Mouse (Mus musculus) cerebellum, postnatal 10 days (tissue): ENCODE results near the gene Mtln.

Experiments
- DNase-seq, 2 experiments: peaks; one replicate each; pipeline ENCODE4 v3.0.0; 2021; ENCODE audit warnings: mixed read lengths in 2 of 2

The Mtln gene

GRCm38 (mm10) chr2:127791919-127792603 is at the start of gene Mtln:
Gene Mtln, minus strand, starts transcription at chr2:127792488.
- peak; percentile 95 to 96 for DNase-seq

GRCm38 (mm10) chr2:127841402-127841801 is 49.1 kb upstream of the Mtln start:
- no peak for DNase-seq

DNA sequence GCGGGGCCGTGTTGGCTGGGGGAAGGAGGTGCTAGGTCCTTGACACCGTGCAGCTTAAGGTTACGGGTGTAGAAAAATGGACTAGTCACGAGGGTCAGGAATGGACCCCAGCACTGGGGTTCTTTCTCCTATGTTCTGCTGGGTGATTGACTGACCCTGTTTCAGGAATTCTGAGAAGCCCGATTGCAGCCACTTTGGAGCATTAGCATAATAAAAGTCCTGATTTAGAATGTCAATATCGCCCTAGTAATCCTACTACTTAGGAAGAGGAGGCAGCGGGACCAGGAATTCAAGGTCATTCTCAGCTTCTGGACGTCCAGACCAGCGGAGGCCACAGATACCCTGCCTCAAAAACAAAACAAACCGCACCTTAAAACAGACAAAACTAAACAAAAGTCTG is 47.1 kb upstream of the Mtln start:
- DNase-seq, result no peak

- DNase-seq, result no peak
Observed at GRCm38 (mm10) chr2:127838576-127838975, 46.3 kb upstream of the Mtln start, which contains the start of gene Acoxl. Gene Acoxl, plus strand, starts transcription at chr2:127838876.

DNA sequence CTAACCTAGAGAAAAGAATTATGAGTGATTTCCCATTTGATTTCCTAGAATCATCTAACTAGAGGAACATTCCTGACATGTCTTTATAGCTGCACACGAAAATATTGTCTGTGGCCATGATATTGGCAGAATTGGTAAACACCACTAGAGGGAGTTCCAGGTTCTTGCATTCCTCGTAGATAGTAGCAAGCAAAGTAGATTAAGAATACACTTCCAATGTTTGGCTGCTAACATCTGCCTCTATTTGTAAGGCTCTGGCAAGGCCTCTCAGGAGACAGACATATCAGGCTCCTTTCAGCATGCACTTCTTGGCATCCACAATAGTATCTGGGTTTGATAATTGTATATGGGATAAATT is 40.5 kb upstream of the Mtln start:
- peak in 1 of 2 experiments; percentile 44 for DNase-seq

DNA sequence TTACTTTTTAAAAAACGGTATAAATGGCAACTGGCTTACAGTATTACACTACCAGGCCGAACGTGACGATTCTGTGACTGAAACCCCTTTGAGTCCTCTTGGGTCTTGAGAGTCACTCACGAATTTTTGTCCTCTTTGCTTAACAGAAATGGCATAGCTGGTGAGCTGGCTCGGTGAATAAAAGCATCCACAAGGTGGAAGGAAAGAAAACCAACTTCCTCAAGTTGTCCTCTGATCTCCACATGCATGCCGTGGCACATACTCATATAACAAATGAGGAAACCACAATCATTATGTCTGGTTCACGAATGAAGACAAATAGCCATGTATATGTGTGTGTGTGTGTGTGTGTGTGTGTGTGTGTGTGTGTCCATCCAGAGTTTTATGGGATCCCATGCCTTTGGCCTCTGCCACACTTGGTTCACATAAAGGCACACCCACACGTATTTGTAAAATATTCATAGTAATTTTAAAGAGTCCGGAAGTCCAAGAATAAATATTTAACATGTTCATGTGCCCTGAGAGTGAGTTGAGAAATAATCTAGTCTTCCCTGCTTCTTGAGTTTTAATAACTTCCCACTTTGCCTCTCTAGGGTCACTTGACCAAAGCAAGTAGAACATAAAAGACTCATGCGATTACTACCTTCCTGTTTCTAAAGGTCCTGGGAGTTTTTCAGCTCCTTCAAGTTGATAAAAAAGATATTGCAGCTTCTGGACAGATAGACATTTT is 40.0 kb upstream of the Mtln start:
- DNase-seq, result no peak

DNA sequence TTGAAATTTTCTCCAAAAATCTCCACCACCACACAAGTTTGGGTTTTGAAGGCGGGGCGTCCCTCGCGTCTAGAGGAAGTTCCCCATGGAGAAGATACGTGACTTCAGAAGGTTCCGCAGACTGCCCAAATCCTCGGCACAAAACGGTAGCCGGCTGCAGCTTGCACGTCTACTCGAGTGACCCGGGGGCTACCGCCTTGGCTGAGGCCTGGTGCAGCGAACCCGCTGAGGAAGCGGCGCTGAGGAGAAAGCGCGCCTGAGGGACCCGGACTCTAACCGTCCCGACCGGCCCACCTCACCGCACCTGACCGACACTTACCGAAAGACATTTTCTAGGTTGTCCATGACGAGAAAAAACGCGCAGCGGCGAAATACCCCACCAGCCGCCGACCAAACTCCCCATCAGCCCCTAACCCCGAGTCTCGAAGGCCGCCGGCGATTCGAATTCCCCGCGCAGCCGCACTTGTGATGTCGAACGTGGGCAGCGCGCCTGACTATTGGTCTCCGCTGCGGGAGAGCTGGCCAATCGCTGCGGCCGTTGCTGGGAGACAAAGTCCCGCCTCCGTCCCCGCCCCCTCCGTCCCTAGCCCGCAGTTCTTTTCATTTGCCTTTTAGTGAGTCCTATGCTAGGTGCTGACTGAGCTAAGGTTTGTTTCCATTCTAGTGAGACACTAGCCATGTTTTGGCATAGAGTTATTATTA is 39.3 kb upstream of the Mtln start, which contains the start of gene Bub1:
TSS of gene Bub1 (minus strand) at position 465 of the 702 bp plus-strand sequence.
- peak; percentile 99 for DNase-seq

DNA sequence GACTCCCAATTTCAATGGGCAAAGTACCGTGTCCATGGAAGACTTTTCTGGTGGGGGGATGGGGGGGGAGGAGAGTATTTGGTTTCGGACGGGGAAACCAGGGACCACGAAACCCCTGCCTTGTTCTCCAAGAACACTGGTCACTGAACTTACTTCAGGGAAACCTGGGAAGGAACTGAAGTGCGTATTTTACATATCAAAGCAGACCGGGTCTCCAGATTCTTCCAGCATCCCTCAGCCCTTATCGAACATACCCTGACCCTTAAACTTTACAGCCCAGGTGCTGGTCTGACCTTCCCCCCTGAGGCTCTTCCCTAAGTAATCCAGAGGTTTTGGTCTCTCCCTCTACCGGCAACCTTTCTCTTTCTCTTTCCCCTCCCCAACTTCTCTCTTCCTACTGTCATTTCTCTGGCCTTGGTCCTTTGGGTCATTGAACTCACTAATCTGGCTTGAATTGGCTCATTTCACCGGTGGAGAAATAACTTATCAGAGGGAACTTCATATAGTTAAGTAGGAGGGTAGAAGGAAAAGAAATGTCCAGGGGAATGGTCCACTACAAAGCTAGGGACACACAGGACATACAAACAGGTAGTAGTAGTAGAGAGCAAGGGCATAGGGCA is 2.5 kb downstream of the Mtln start:
- DNase-seq, result no peak

- DNase-seq, result peak in 1 of 2 experiments; percentile 15
Observed at GRCm38 (mm10) chr2:127789138-127789537, 3.1 kb downstream of the Mtln start.

DNA sequence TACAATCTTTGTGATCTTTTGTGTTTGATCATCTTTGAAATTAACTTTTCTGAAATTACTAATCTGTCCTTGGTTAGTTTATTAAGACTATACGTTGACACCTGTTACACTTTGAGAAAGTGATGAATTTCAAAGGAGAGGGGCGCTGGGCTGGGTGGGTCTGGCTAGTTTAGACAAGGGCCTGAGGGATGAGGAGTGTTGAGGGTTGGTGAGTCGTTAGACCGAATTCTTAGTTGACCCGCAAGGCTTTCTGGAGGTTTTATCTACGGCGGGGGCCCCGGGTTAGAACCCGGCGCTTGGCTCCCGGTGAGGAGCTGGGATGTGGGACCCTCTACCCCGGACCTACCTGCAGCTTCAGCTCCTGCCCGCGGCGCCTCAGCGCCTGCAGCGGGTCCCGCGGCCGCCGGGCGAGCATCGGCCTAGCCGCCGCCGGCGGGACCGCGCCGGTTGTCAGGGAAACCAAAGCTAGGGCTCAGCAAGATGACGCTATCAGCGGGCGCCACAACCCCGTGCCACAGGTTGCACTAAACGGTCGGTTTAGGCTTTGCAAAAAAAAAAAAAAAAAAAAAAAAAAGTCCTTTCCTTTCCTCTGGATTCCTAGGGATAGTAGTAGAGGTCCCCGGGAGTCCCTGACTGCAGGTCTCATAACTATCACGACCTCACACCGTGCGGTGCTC is 3.7 kb downstream of the Mtln start, which contains the start of gene Nphp1:
TSS of gene Nphp1 (minus strand) at position 458 of the 677 bp plus-strand sequence.
- peak; percentile 91 to 93 for DNase-seq

- no peak for DNase-seq
Observed at GRCm38 (mm10) chr2:127787226-127787625, 5.1 kb downstream of the Mtln start.

- DNase-seq, result no peak
Observed at GRCm38 (mm10) chr2:127778451-127778850, 13.8 kb downstream of the Mtln start.

GRCm38 (mm10) chr2:127775013-127775412 is 17.3 kb downstream of the Mtln start:
- no peak for DNase-seq

DNA sequence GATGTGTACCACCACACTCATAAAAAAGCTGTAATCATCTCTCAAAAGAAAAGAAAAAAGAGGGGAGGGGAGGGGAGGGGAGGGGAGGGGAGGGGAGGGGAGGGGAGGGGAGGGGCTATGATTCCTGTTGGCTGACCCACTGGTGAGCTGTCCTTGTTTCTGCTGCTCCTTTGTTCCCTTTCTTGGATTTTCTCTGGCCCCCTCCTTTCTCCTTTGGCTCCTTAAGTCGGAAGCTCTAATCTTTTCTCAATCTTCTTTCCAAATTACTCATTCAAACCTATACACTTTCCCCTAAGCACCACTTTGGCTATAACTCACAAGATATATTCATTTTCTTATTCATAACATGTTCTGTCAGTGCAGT is 17.7 kb downstream of the Mtln start:
- DNase-seq, result no peak

DNA sequence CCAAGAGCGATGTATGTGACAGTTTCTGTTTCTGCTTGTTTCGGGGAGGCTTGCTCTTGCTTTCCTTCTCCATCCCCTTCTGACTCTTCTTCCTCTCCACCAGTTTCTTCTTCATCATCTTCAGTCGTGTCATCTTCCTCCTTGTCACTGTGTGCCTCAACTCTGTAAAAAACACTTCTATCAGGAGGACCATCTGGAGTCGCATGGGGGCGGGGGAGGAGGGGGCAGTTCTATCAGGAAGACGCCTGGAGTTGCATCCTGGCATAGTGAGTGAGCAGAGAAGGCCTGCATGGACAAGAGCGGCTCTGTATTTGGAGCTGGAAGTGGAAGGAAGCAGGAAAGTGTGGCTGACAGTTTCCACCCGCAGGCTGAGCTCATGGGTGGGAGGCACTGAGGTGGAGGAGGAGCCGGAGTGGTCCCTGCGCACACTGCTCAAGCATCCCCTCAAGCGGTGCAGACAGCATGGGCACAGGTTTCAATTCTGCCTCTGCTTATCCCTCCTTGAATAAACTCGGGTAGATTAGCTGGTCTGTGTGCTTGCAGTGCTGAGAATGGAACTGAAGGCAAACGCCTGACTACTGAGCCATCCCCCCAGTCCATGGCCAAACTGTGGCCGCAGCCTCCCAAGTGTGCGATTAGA is 18.2 kb downstream of the Mtln start:
- no peak for DNase-seq

GRCm38 (mm10) chr2:127761587-127761986 is 30.7 kb downstream of the Mtln start:
- no peak for DNase-seq

- no peak for DNase-seq
Observed at GRCm38 (mm10) chr2:127760429-127761000, 31.8 kb downstream of the Mtln start.

- no peak for DNase-seq
Observed at GRCm38 (mm10) chr2:127760014-127760413, 32.3 kb downstream of the Mtln start.

DNA sequence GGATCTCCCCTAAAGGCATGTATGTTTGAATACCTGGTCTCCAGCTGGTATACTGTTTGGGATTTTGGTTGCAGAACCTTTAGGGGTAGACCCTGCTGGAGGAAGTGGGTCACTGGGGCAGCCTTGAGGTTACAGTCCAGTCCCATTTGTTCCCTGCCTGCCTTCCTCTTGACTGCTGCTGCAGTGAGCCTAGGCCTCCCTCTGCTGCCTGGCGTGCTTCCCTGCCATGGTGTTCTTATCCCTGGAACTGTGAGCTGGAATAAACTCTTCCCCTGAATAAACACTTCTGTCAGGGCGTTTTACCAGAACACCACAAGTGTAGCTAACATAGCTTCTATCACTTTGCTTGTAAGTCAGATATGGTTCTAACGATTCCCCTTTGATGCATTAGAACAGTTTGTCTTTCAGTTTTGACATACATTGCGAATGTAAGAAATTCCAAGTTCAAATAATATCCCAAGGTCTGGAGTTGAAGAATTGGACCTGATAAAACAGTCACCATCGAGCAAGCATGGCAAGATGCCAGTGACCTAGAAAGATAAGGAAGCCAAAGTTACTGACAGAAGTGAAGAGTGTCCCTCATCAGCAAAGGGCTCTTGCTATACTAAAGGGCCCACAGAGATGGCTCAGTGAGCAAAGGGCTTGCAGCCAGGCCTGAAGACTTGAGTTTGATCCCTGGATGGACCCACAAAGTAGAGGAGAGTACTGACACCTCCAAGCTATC is 33.0 kb downstream of the Mtln start:
- DNase-seq, result peak; percentile 42 to 46

DNA sequence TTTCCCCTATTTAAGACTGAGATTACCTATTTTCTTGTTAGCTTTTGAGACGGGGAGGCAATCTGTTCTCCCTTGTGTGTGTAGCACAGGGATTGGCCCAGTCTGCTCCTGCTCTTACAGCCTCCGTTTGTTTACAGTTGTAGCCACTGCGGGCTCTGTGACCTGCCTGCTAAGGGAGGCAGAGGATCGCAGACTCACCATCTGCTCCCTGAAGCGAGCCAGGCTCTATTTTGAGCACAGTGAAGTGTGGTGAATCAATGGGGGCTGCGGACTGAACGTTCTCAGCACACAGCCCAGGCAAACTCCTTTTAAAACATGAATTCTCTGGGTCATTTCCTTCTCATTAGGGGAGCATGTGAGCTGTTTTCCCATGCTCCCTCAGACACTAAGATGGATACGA is 35.1 kb downstream of the Mtln start:
- peak; percentile 87 to 92 for DNase-seq

DNA sequence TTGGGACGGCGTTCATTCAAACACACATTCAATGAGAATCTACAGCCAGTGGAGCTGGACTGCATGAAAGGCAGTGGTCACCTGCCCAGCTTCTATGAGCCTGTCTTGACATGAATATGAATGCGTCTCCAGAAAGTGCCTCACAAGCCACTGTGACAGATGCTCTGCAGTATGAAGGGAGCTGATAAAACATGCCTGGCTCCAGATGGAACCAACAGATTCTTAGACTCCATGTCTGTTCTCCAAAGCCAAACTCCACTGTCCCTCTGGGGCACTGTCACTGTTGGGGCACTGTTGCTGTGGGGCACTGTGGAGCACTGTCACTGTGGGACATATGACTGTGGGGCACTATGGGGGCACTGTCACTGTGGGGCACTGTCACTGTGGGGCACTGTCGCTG is 38.2 kb downstream of the Mtln start:
- peak in 1 of 2 experiments; percentile 32 for DNase-seq
